Mouse (Mus musculus) adrenal gland, adult 18-20 months (tissue): ENCODE measurements at regions not wholly inside any gene's neighbourhood (a gene's known extent, or its start where the extent isn't known, plus 50 kb on each side); places are given as distances from the start of the nearest gene placed in this dataset.
"Not testable (repeated sequence)": the region's sequence is repeated elsewhere in the genome, so short reads cannot be mapped to it uniquely, and the experiment has no call there.

Experiments used
- DNase-seq, 2 experiments: peaks; one replicate each; pipeline ENCODE4 v3.0.0; 2021 to 2022; ENCODE audit warnings: low spot score in 2 of 2

GRCm38 (mm10) chr17:81319605-81320004, 122.0 kb upstream of the Gm11096 start:
- DNase-seq = no peak

DNA sequence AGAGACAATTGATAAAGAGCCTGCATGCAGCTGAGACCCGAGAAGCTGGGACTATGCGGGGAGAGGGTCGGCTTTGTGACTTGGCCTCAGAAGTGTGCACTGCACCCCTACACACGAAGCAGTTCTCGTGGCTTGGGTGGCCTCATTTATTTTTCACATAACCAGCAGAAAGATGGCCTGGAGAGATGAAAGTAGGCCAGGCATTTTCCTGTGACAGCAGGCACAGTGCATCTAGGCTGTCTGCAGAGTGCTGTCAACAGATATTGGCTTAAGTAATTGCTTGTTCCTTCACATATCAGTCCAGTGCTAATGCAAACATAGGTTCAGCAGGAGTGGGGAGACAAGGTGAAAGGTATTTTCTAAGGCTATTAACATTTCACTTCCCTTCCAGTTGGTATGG, 124.9 kb upstream of the Gm11096 start:
- DNase-seq = no peak

- DNase-seq = no peak
Measured at GRCm38 (mm10) chr17:81305880-81306279, 135.7 kb upstream of the Gm11096 start.

- DNase-seq = no peak
Measured at GRCm38 (mm10) chr17:81304574-81304973, 137.0 kb upstream of the Gm11096 start.

GRCm38 (mm10) chr17:81302490-81302889, 139.1 kb upstream of the Gm11096 start:
- no peak for DNase-seq

DNA sequence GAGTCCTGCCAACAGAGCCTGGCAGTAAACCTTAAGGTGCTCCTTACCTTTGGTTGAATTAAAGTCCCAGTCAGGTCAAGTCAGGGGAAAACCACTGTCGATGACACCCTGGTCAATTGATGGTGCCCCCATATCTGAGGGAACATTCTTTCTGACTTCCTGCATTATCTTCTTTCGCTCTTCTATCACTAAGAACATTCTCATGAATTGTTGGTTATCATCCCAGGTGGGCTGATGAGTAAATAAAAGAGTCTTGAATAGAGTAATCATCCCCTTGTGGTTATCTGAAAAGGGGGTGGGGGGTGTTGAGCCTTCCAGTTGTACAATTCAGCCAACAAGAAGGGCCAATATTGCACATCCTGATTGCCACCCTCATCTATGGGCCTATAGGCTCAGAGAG, 149.7 kb upstream of the Gm11096 start:
- no peak for DNase-seq

DNA sequence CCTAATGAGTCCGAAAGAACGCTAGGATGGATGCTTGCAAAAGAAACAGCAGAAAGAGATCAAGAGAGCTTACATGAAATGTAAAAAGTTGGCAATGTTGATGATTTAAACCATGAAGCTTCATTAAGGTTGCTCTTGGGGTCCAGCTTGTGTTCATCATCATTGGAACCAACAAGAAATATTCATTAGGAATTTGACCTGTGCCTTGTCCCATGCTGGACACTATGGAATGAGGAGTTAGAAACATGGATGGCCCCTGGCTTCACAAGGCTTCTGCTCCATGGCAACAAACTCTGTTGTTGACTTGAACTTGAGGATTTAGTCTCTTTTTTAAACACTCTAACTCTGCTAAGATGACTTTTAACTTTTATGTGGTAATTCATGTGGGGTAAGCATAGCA, 159.0 kb upstream of the Gm11096 start:
- no peak for DNase-seq

DNA sequence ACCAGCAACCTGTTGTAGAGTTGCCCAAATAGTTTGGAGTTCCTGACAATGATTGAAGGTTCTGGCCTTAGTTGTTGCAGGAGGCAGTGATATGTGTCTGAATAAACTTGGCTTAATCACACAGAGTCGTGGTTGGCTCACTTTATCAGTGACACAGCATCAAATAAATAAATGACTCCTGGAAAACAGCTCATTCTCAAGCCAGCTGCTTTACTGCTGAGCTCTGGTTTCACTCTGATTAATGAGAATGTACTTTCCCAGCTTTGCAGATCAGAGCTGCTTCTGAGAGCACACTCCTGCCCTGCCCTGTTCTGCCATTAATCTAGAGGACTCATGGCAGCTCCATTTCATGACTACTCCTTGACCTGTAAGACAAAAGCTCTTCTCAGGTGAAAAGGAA, 171.3 kb upstream of the Gm11096 start:
- peak in 1 of 2 experiments; percentile 2 for DNase-seq

DNA sequence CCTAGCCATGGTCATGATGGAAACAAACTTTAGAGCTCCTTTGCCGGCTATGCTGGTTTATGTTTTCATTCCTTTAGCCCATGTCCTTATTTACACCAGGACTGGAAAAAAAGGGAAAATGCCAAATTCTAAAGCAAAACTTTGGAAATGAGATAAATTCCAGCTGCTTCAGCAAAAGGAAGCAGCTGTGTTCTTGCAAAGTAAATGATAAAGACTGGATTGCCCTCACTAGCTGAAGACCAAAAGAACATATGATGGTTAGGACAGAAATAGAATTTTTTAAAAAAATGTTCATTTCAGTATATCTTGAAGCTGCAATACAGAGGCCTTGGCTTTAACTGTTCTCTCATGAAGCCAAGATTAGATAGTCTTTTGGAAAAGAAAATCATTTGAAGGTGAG, 179.6 kb upstream of the Gm11096 start:
- no peak for DNase-seq

- no peak for DNase-seq
Measured at GRCm38 (mm10) chr17:81260036-81260435, 181.5 kb upstream of the Gm11096 start.

DNA sequence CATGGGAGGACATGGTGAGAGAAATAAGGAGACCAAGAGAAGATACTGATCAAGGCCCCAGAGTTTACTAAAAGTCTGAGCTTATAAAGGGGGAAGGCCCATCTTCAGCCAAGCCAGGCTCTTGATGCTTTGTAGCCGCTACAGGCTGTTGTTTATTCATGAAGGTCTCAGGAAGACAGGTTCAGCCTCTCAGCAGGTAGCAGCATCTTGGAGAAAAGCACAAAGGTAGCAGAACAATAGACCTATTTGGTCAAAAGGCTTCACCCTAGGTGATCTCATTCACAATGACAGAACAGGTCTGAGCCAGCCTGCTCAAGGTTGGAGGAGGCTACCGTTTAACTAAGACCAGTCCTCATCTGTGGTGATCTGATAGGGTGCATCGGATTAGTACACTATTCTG, 185.5 kb upstream of the Gm11096 start:
- DNase-seq = no peak

DNA sequence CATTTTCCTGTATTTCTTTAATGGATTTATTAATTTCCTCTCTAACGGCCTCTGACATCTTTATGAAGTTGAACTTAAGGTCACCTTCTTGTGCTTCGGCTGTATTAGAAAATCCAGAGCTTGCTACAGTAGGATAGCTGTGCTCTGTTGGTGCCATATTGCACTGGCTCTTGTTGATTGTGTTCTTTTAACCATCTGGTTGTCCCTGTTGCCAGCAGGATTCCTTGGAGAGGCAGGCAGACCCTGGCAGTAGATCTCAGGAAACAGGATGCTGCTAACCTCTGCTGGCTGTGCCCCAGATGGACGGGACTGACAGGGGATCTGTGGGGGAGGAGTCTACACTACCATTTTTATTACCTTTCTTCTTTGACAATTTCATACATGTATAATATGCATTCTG, 185.9 kb upstream of the Thumpd2 start:
- no peak for DNase-seq

DNA sequence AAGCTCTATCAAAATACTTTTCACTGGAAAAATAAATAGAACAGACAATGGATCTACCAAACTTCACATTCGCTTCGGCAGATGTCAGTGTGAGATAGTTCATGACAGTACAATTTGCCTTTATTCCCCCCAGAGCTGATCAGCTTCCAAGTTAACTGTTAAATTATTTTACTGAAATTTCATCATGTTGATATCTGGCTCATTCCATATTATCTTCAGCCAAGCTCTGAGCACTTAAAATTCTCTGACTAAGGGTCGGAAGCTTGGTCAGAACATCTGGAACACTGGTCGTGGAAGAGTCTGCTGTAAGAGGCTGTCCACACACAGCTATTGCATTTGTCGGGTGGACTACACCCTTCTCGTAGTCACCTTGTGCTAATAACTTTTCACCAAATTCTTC, 181.3 kb upstream of the Thumpd2 start:
- DNase-seq = no peak

- DNase-seq = not testable (repeated sequence)
Measured at GRCm38 (mm10) chr17:81231771-81232170, 166.9 kb upstream of the Thumpd2 start.

- no peak for DNase-seq
Measured at GRCm38 (mm10) chr17:81225281-81225680, 160.4 kb upstream of the Thumpd2 start.

DNA sequence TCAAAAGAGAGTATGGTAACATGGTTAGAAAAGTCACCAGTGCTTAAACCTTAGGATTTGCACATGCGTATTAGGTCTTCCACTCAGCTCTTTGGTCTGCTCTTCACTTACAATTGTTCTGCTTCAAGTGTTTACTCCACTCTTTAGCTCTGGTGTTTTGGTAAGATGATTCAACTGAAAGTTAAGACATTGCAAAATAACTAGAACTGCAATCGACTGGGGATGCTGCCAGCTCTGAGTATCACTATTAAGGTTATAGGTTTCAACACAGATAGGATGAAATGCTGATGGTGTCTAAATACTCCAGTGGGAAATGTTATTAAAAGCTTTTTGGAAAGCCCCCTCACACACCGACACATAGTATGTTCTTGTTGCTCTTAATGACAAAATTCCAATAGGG, 156.6 kb upstream of the Thumpd2 start:
- DNase-seq = no peak

DNA sequence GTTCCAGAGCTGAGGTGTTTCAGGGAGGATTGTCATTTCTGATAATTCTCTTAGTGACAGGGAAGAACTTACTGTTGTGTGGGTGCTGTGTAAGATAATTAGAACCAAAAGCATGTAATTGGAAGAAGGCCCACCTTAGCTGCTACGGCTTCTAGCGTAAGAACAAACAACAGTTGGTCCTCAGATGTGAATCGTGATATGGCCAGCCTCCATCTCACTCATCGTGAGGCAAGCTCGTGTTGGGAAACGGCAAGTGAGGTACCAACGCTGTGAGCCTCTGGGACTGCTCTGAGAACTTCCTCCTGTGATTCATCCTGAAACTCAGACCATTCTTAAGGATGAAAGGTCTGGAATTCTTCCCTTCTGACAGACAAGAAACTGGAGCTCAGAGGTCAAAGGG, 150.0 kb upstream of the Thumpd2 start:
- DNase-seq = no peak

- DNase-seq = no peak
Measured at GRCm38 (mm10) chr17:81212043-81212442, 147.2 kb upstream of the Thumpd2 start.

DNA sequence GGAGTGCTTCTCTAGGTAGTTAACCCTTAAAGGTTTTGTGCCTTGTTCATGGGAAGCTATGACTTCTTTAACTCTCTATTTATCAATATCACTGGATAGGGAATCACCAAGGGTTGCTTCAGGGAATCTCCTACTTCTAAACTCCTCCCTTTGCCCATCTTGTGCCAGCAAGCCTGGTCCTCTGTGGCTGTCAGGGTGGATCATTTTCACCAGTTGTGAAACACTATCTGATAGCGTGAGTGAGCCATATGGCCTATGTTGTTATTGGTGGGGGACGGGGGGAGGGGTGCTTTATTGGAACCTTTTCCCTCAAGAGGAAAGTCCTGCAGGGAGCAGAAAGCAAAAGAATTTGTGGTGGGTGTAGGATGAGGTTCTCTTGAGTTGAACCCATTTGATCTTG, 145.5 kb upstream of the Thumpd2 start:
- no peak for DNase-seq

DNA sequence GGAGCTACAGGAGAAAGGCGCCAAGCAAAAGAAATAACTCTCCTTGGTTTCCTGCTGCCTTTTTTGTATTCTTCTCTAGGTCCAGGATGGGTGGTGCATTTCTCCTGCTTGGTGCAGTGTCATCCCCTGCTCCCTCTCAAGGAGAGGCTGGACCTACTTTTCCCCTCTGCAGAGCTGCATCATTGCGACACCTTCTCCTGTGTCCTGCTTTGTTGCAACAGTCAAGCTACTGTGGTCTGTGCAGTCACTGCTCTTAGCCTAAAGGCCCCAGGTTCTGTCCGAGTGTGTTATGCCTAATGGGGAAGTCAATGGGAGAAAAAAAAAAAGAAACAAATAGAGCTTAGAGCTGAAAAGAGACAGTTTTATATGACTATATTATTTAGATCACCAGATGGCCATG, 144.4 kb upstream of the Thumpd2 start:
- DNase-seq = no peak

- DNase-seq = no peak
Measured at GRCm38 (mm10) chr17:81201052-81201451, 136.2 kb upstream of the Thumpd2 start.

- no peak for DNase-seq
Measured at GRCm38 (mm10) chr17:81194006-81194405, 129.1 kb upstream of the Thumpd2 start.

DNA sequence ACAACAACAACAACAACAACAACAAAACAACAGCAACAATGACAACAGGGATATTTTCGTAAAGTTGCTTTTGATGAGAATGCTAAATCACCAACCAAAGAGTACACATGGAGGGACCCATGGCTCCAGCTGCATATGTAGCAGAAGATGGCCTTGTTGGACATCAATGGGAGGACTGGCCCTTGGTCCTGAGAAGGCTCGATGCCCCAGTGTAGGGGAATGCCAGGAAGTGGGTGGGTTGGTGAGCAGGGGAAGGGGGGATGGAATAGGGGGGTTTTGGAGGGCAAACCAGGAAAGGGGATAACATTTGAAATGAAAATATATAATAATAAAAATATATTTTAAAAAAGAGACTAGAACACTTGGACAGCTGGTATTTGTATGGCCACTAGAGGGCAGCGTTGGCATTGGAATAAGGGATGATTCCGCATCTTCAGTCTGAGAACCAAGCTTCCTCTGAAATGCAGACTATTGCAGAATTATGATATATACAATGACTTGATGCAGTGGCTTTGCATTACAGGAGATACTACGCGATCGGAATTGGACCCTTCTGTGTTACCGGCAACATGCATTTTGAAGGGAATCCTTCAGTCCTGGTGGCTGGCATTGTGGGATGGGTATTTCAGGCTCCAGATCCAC, 128.5 kb upstream of the Thumpd2 start:
- DNase-seq = peak; percentile 59 to 67

- peak in 1 of 2 experiments; percentile 4 for DNase-seq
Measured at GRCm38 (mm10) chr17:81189996-81190395, 125.1 kb upstream of the Thumpd2 start.
